Mouse (Mus musculus) large intestine, adult 2 months (tissue): ENCODE measurements at regions not wholly inside any gene's neighbourhood (a gene's known extent, or its start where the extent isn't known, plus 50 kb on each side); places are given as distances from the start of the nearest gene placed in this dataset.
"Not testable (repeated sequence)": the region's sequence is repeated elsewhere in the genome, so short reads cannot be mapped to it uniquely, and the experiment has no call there.

Source experiments
- DNase-seq: peaks from one replicate; pipeline ENCODE4 v3.0.0-alpha.2; 2012; ENCODE audit warnings: low read depth, low spot score
- WGBS: fragments of 180-500 bp; shearing (Covaris S2); methylation state at CpG from one replicate; pipeline ENCODE4 v1.1.7; 2018; 5-methylcytosine and 5-hydroxymethylcytosine counted together

GRCm38 (mm10) chr12:92892315-92892714 is 1043.4 kb upstream of the Sel1l start:
- WGBS = 90% methylated on average over 7 of the region's 9 CpGs
- DNase-seq = no peak

- no CpG with 5 or more reads among the region's 8 CpGs for WGBS
- not testable (repeated sequence) for DNase-seq
Observed at GRCm38 (mm10) chr12:92891663-92892062, 1042.7 kb upstream of the Sel1l start.

- DNase-seq = not testable (repeated sequence)
- WGBS = 97% methylated on average over 7 of the region's 9 CpGs
Observed at GRCm38 (mm10) chr12:92891126-92891525, 1042.2 kb upstream of the Sel1l start.

GRCm38 (mm10) chr12:92887747-92888146 is 1038.8 kb upstream of the Sel1l start:
- 94% methylated on average over 3 of the region's 3 CpGs for WGBS
- DNase-seq = no peak

- DNase-seq = not testable (repeated sequence)
- WGBS = 91% methylated on average over 20 of the region's 20 CpGs
Observed at GRCm38 (mm10) chr12:92886394-92887075, 1037.6 kb upstream of the Sel1l start.

- DNase-seq = not testable (repeated sequence)
- 87% methylated on average over 2 of the region's 2 CpGs for WGBS
Observed at GRCm38 (mm10) chr12:92884014-92884413, 1035.1 kb upstream of the Sel1l start.

- DNase-seq = not testable (repeated sequence)
- WGBS = no CpG with 5 or more reads among the region's 8 CpGs
Observed at GRCm38 (mm10) chr12:92883091-92883490, 1034.1 kb upstream of the Sel1l start.

- not testable (repeated sequence) for DNase-seq
- WGBS = 79% methylated on average over 9 of the region's 11 CpGs
Observed at GRCm38 (mm10) chr12:92882540-92882939, 1033.6 kb upstream of the Sel1l start.

GRCm38 (mm10) chr12:92873602-92874001 is 1024.6 kb upstream of the Sel1l start:
- DNase-seq = no peak
- 91% methylated on average over 3 of the region's 3 CpGs for WGBS

GRCm38 (mm10) chr12:92869336-92869735 is 1020.4 kb upstream of the Sel1l start:
- DNase-seq = no peak
- 67% methylated on average over 3 of the region's 3 CpGs for WGBS

- no peak for DNase-seq
- 70% methylated on average over 10 of the region's 10 CpGs for WGBS
Observed at GRCm38 (mm10) chr12:92823090-92823786, 974.3 kb upstream of the Sel1l start.

- 78% methylated on average over 3 of the region's 3 CpGs for WGBS
Observed at GRCm38 (mm10) chr12:92818610-92819009, 969.7 kb upstream of the Sel1l start.

GRCm38 (mm10) chr12:92801121-92801520 is 952.2 kb upstream of the Sel1l start:
- no peak for DNase-seq
- 88% methylated on average over 1 of the region's 1 CpGs for WGBS

More at GRCm38 (mm10) chr12:92818610-92819009, 969.7 kb upstream of the Sel1l start:
- DNase-seq = no peak

GRCm38 (mm10) chr12:92783362-92783761 is 934.4 kb upstream of the Sel1l start:
- WGBS = 72% methylated on average over 1 of the region's 1 CpGs
- DNase-seq = no peak

GRCm38 (mm10) chr12:92779695-92780292 is 930.8 kb upstream of the Sel1l start:
- no peak for DNase-seq
- WGBS = 91% methylated on average over 3 of the region's 3 CpGs

- DNase-seq = no peak
Observed at GRCm38 (mm10) chr12:92775668-92776067, 926.7 kb upstream of the Sel1l start.

GRCm38 (mm10) chr12:92748576-92748975 is 899.6 kb upstream of the Sel1l start:
- 87% methylated on average over 1 of the region's 1 CpGs for WGBS
- no peak for DNase-seq

More at GRCm38 (mm10) chr12:92775668-92776067, 926.7 kb upstream of the Sel1l start:
- WGBS = 44% methylated on average over 5 of the region's 5 CpGs

GRCm38 (mm10) chr12:92740818-92741217 is 891.9 kb upstream of the Sel1l start:
- WGBS = 69% methylated on average over 3 of the region's 3 CpGs
- no peak for DNase-seq

- WGBS = 88% methylated on average over 3 of the region's 3 CpGs
Observed at GRCm38 (mm10) chr12:92739196-92739595, 890.2 kb upstream of the Sel1l start.

GRCm38 (mm10) chr12:92737623-92738370 is 888.8 kb upstream of the Sel1l start:
- no peak for DNase-seq
- WGBS = 58% methylated on average over 12 of the region's 12 CpGs

More at GRCm38 (mm10) chr12:92739196-92739595, 890.2 kb upstream of the Sel1l start:
- DNase-seq = no peak
